ENCODE assay signal across 24 mouse cellular contexts in the genomic region with DNA sequence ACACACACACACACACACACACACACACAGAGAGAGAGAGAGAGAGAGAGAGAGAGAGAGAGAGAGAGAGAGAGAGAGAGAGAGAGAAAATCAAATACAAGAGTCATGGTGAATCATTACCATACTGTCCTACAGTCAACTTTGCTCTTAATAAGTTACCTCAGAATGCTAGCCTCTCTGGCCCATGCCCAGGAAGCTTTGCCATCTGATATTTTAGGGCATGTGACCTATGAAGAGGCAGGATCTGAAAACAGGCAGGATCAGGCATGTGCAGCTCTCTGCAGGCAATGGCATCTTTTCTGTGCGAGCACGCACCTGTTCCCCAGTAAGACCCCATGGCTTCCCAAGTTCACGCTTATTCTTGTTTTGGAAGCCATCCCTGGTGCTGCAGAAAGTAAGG. TPM values are rescaled to one million over a fixed set of nuclear protein-coding genes. Genes with fewer than 3 reads are reported as not detected.
DNase-seq lines count a peak whose midpoint lies in the region; ATAC-seq and TF ChIP-seq lines count a peak whose summit lies in the region.
"Had no signal": no experiment of that assay in that cellular context is flagged by ENCODE, and none has a peak within 500 bp of the region (broad histone marks: within the 10 kb centered on the region; RNA-seq: fewer than 3 reads in every experiment).

No protein-coding gene starts in this region.

- no peak for TF ChIP-seq CTCF in liver, postnatal 0 days (IDR thresholded peaks at IDR 0.05; ENCODE audit: low read depth)
- no peak for TF ChIP-seq CTCF in layer of hippocampus, adult 2 months (conservative IDR thresholded peaks at IDR 0.05)
- no peak for TF ChIP-seq CTCF in hindbrain, postnatal 0 days (IDR thresholded peaks at IDR 0.05; ENCODE audit: low read depth)

- TF ChIP-seq EP300 in liver, postnatal 0 days (IDR thresholded peaks at IDR 0.05; ENCODE audit: low read depth) = no peak

- peaks cover 3% of the 10 kb centered on the region; the same call in 1 of the 2 replicates for H3K4me1 ChIP-seq in kidney, embryonic 15.5 days
- peaks cover 7% of the 10 kb centered on the region for H3K4me1 ChIP-seq in liver, postnatal 0 days (ENCODE audit: insufficient read depth)
- H3K4me1 ChIP-seq in hindbrain, postnatal 0 days (ENCODE audit: insufficient read depth, low read length) = no peaks in the 10 kb centered on the region
- H3K4me1 ChIP-seq: heart, embryonic 13.5 days; midbrain, embryonic 13.5 days had no signal

- H3K9ac ChIP-seq in kidney, embryonic 15.5 days = no peak overlapping the region
- no peak overlapping the region for H3K9ac ChIP-seq in liver, postnatal 0 days (replicated peaks)
- H3K9ac ChIP-seq in hindbrain, postnatal 0 days (replicated peaks; ENCODE audit: low read length) = no peak overlapping the region
- H3K9ac ChIP-seq: embryonic facial prominence, embryonic 13.5 days; forebrain, postnatal 0 days; heart, embryonic 13.5 days; lung, embryonic 14.5 days; midbrain, embryonic 13.5 days; neural tube, embryonic 15.5 days had no signal

- H3K36me3 ChIP-seq in kidney, embryonic 15.5 days = no peaks in the 10 kb centered on the region
- no peaks in the 10 kb centered on the region for H3K36me3 ChIP-seq in liver, postnatal 0 days (replicated peaks; ENCODE audit: insufficient read depth, low read length)
- H3K36me3 ChIP-seq in hindbrain, postnatal 0 days (ENCODE audit: insufficient read depth, low read length) = no peaks in the 10 kb centered on the region
- H3K36me3 ChIP-seq: embryonic facial prominence, embryonic 13.5 days; heart, embryonic 13.5 days; midbrain, embryonic 13.5 days; neural tube, embryonic 15.5 days had no signal

- 0 out of 2 replicates have a peak, but pooled peaks cover 3% of the 10 kb centered on the region for H3K27me3 ChIP-seq in kidney, embryonic 15.5 days
- 0 out of 2 replicates have a peak, but pooled peaks cover under 1% of the 10 kb centered on the region for H3K27me3 ChIP-seq in liver, postnatal 0 days (ENCODE audit: insufficient read depth, low read length)
- H3K27me3 ChIP-seq in hindbrain, postnatal 0 days (ENCODE audit: insufficient read depth, low read length) = no peaks in the 10 kb centered on the region

- peak overlapping the region; percentile 67 for H3K27ac ChIP-seq in kidney, embryonic 15.5 days
- H3K27ac ChIP-seq in liver, postnatal 0 days (ENCODE audit: low read depth) = peak overlapping the region; percentile 74
- H3K27ac ChIP-seq in layer of hippocampus, adult 2 months = no peak overlapping the region
- no peak overlapping the region for H3K27ac ChIP-seq in hindbrain, postnatal 0 days
- H3K27ac ChIP-seq: embryonic facial prominence, embryonic 13.5 days; gastrocnemius, adult 2 months; heart, embryonic 13.5 days; midbrain, embryonic 13.5 days; neural tube, embryonic 15.5 days had no signal

- no peak for ATAC-seq in kidney, embryonic 15.5 days (replicated peaks; ENCODE audit: low FRiP score)
- ATAC-seq in liver, postnatal 0 days = peak; percentile 58
- ATAC-seq in hindbrain, postnatal 0 days = no peak
- ATAC-seq: forebrain, postnatal 0 days; hindbrain, embryonic 16.5 days; midbrain, embryonic 13.5 days had no signal

- 78% methylated on average over 3 of the region's 3 CpGs for WGBS in kidney, embryonic 15.5 days
- WGBS in liver, postnatal 0 days (ENCODE audit: insufficient replicate concordance) = 74% methylated on average over 3 of the region's 3 CpGs
- 86% methylated on average over 3 of the region's 3 CpGs for WGBS in hindbrain, postnatal 0 days

- DNase-seq in lung, postnatal 36 days = peak; percentile 29
- DNase-seq in lung, postnatal 4 days = no peak
- DNase-seq in kidney, adult 18-20 months = peak; percentile 84
- peak; percentile 56 for DNase-seq in liver, postnatal 0 days
- DNase-seq in layer of hippocampus, adult 2 months (ENCODE audit: low spot score in 2 of 2) = no peak
- no peak for DNase-seq in hindbrain, postnatal 0 days (ENCODE audit: low spot score)
- DNase-seq: cerebellum, adult 18-20 months; forebrain, postnatal 0 days; gastrocnemius, adult 2 months; heart, postnatal 4 days; lung, embryonic 14.5 days; thymus, postnatal 25 days had no signal

- no peak overlapping the region for H3K4me3 ChIP-seq in kidney, embryonic 15.5 days (replicated peaks)
- no peak overlapping the region for H3K4me3 ChIP-seq in liver, postnatal 0 days (ENCODE audit: low read depth, low read length)
- H3K4me3 ChIP-seq in layer of hippocampus, adult 2 months = no peak overlapping the region
- H3K4me3 ChIP-seq in hindbrain, postnatal 0 days (ENCODE audit: low read length) = no peak overlapping the region
- H3K4me3 ChIP-seq: embryonic facial prominence, embryonic 13.5 days; gastrocnemius, adult 2 months; heart, embryonic 13.5 days; midbrain, embryonic 13.5 days; myocyte; neural tube, embryonic 15.5 days had no signal

- no peaks in the 10 kb centered on the region for H3K9me3 ChIP-seq in kidney, embryonic 15.5 days (replicated peaks)
- no peaks in the 10 kb centered on the region for H3K9me3 ChIP-seq in liver, postnatal 0 days (ENCODE audit: low read length)
- no peaks in the 10 kb centered on the region for H3K9me3 ChIP-seq in hindbrain, postnatal 0 days (ENCODE audit: low read length)
- H3K9me3 ChIP-seq: embryonic facial prominence, embryonic 13.5 days; heart, embryonic 13.5 days; midbrain, embryonic 13.5 days; neural tube, embryonic 15.5 days had no signal

- no peak overlapping the region for H3K4me2 ChIP-seq in kidney, embryonic 15.5 days
- no peak overlapping the region for H3K4me2 ChIP-seq in liver, postnatal 0 days (ENCODE audit: low read depth, low read length)
- H3K4me2 ChIP-seq in hindbrain, postnatal 0 days (ENCODE audit: low read depth, low read length) = no peak overlapping the region
- H3K4me2 ChIP-seq: embryonic facial prominence, embryonic 13.5 days; heart, embryonic 13.5 days; lung, embryonic 14.5 days; midbrain, embryonic 13.5 days; neural tube, embryonic 15.5 days had no signal

RNA-seq across cellular contexts. Expression of a gene that starts 1.7 kb away (rescaled TPM):
- not detected in 2 replicates for polyA plus RNA-seq in kidney, embryonic 15.5 days (2015; fragmentation: Nextera tagmentation; extraction: Ambion mirVana)
- polyA plus RNA-seq in liver, postnatal 0 days (2015; fragmentation: Nextera tagmentation; extraction: Ambion mirVana) = not detected in 2 replicates
- not detected for total RNA-seq in layer of hippocampus, adult 2 months (2021)
- total RNA-seq in hindbrain, postnatal 0 days (2014; rRNA removed) = not detected in 2 replicates
- polyA plus RNA-seq in hindbrain, postnatal 0 days (2015; fragmentation: Nextera tagmentation; extraction: Ambion mirVana) = not detected in 2 replicates
- total RNA-seq: ES-E14; forebrain, postnatal 0 days; gastrocnemius, adult 2 months; granulocyte monocyte progenitor cell, adult 5-6 weeks; heart, postnatal 4 days; layer of hippocampus, adult 8-10 months; left cerebral cortex, adult 8-10 months had no signal
- polyA plus RNA-seq: embryonic facial prominence, embryonic 13.5 days; forebrain, postnatal 0 days; hindbrain, embryonic 16.5 days; limb, embryonic 11.5 days; lung, embryonic 14.5 days; midbrain, embryonic 13.5 days; myocyte; neural tube, embryonic 15.5 days had no signal

RNA-seq across cellular contexts. Expression of a gene that starts 3.8 kb away (rescaled TPM):
- polyA plus RNA-seq in kidney, embryonic 15.5 days (2015; fragmentation: Nextera tagmentation; extraction: Ambion mirVana) = 26.9 and 30.5 TPM in 2 replicates
- 496 and 544 TPM in 2 replicates for polyA plus RNA-seq in liver, postnatal 0 days (2015; fragmentation: Nextera tagmentation; extraction: Ambion mirVana)
- 1 to 10 TPM; 1.6 TPM for total RNA-seq in layer of hippocampus, adult 2 months (2021)
- total RNA-seq in hindbrain, postnatal 0 days (2014; rRNA removed) = 3.8 and 4.0 TPM in 2 replicates
- 3.9 and 4.0 TPM in 2 replicates for polyA plus RNA-seq in hindbrain, postnatal 0 days (2015; fragmentation: Nextera tagmentation; extraction: Ambion mirVana)
- total RNA-seq: granulocyte monocyte progenitor cell, adult 5-6 weeks had no signal

RNA-seq across cellular contexts. Expression of a gene that starts 48.2 kb away (rescaled TPM):
- 7.6 and 9.8 TPM in 2 replicates for polyA plus RNA-seq in kidney, embryonic 15.5 days (2015; fragmentation: Nextera tagmentation; extraction: Ambion mirVana)
- not detected in 2 replicates for polyA plus RNA-seq in liver, postnatal 0 days (2015; fragmentation: Nextera tagmentation; extraction: Ambion mirVana)
- total RNA-seq in layer of hippocampus, adult 2 months (2021) = not detected
- not detected in 2 replicates for total RNA-seq in hindbrain, postnatal 0 days (2014; rRNA removed)
- polyA plus RNA-seq in hindbrain, postnatal 0 days (2015; fragmentation: Nextera tagmentation; extraction: Ambion mirVana) = not detected in 2 replicates
- total RNA-seq: forebrain, postnatal 0 days; gastrocnemius, adult 2 months; granulocyte monocyte progenitor cell, adult 5-6 weeks; heart, postnatal 4 days; layer of hippocampus, adult 8-10 months had no signal
- polyA plus RNA-seq: embryonic facial prominence, embryonic 13.5 days; forebrain, postnatal 0 days; heart, embryonic 13.5 days; hindbrain, embryonic 16.5 days; limb, embryonic 11.5 days; lung, embryonic 14.5 days; midbrain, embryonic 13.5 days; myocyte had no signal

RNA-seq across cellular contexts. Expression of a gene that starts 58.4 kb away (rescaled TPM):
- 2.6 and 6.2 TPM in 2 replicates for polyA plus RNA-seq in kidney, embryonic 15.5 days (2015; fragmentation: Nextera tagmentation; extraction: Ambion mirVana)
- polyA plus RNA-seq in liver, postnatal 0 days (2015; fragmentation: Nextera tagmentation; extraction: Ambion mirVana) = 0.05 TPM in 2 replicates
- total RNA-seq in layer of hippocampus, adult 2 months (2021) = 1 to 10 TPM; 3.0 to 3.3 TPM
- 0.93 and 1.1 TPM in 2 replicates for total RNA-seq in hindbrain, postnatal 0 days (2014; rRNA removed)
- 0.95 and 1.4 TPM in 2 replicates for polyA plus RNA-seq in hindbrain, postnatal 0 days (2015; fragmentation: Nextera tagmentation; extraction: Ambion mirVana)
- total RNA-seq: gastrocnemius, adult 2 months had no signal

Comparison
In these comparisons a context has a peak if more than half of its experiments do, and no peak if none do; other contexts are left out.
1. DNase-seq: peak in lung, postnatal 36 days (single experiment), kidney, adult 18-20 months (single experiment) and liver, postnatal 0 days (single experiment); none in lung, postnatal 4 days (0 of 2), layer of hippocampus, adult 2 months (0 of 2) and hindbrain, postnatal 0 days (single experiment).
2. H3K27ac ChIP-seq: peak in kidney, embryonic 15.5 days (single experiment) and liver, postnatal 0 days (single experiment); none in layer of hippocampus, adult 2 months (single experiment) and hindbrain, postnatal 0 days (single experiment).
3. RNA of a gene that starts 3.8 kb away (polyA plus RNA-seq): 496 to 544 TPM in liver, postnatal 0 days; 26.9 to 30.5 TPM in kidney, embryonic 15.5 days and 3.9 to 4.0 TPM in hindbrain, postnatal 0 days; every median in the first group is over 10 times any median in the second.